Mouse (Mus musculus) spleen, postnatal 14 days (tissue): Measurements from ENCODE around the gene Repin1.

Experiments
- DNase-seq, 2 experiments: peaks; one replicate each; pipeline ENCODE4 v3.0.0; 2021 to 2022; ENCODE audit warnings: low spot score in 2 of 2

Repin1 gene

GRCm38 (mm10) chr6:48626464-48626863 lies 32.8 kb downstream of the Repin1 start, which contains the start of gene AI854703:
TSS of gene AI854703 (plus strand) at chr6:48626764.
- DNase-seq = no peak

DNA sequence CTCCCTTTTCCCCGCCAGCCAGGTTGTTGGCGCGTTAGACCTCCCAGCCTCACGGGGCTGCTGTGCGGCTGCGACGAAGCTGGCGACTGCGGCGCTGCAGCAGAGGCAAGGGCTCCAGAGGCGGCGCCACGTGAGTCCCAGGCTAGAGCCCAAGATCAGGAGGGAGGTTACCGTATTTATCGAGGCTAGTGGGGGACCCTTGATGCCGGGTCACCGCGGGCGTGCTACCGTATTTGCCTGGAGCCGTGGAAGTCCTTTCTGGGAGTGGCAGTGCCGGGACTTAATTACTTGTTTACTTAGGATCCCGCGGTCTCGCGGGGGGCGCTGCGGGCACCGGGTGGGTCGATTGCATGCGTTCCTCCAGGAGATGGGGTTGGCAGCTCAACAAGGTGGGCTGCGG lies 33.3 kb downstream of the Repin1 start:
- no peak for DNase-seq

DNA sequence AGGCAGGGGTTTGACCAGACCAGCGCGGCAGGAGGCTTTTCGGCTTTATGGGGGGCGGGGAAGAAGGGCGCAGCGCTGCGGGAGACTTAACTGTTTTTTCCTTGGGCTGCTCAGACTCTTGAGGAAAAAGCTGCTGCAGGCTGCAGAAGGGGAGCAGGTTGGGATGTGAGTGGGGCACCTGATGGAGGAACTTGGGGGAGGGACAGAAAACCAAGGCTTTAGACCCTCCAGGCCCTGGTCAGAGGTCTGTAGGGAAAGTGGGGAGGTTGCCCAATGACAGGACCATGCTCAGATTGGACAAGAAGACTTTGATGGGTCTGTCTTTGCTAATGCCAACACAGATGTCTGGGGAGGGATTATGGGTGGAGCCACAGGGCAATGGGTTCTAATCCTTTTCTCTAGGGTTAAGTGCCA lies 33.8 kb downstream of the Repin1 start:
- DNase-seq = no peak

DNA sequence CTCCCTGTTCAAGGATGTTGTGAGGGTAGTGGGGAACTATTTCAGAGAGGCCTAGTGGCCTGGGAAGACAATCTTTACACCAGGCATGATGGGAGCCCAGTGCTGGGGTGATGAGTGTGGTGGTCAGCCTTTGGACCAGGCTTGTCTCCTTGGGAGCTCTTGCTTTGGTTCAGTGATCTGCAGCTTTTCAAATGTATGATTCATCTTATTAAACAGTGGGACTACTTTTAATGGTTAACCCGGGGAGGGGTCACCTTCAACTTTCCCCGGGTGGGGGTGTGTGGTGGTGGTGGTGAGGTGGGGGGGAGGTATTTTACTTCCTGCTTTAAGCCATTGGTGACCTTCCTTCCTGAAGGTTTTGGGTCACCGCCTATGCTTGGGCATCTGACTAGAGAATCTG lies 34.7 kb downstream of the Repin1 start:
- DNase-seq = no peak

- peak in 1 of 2 experiments; percentile 20 for DNase-seq
These were observed 35.4 kb downstream of the Repin1 start for GRCm38 (mm10) chr6:48628808-48629660.

GRCm38 (mm10) chr6:48629661-48630034 lies 36.0 kb downstream of the Repin1 start:
- no peak for DNase-seq

DNA sequence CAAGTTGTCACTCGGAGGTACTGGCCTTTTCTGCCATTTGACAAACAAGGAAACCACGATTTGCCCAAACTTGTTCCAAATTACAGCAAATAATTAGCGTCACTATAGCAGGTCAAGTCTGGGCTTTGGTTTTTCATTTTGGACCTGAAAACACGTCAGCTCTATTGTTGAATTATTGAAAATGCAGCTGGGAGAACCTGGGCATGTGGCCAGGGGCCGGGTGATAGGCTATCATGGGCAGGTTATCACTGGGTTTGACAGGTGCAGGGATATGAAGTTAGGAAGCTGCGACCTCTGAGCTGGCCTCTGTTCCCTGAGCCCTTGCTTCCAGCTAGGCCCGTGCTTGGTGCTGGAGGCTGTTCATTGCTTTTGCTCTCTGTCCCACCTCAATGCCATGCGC lies 37.1 kb downstream of the Repin1 start:
- no peak for DNase-seq

- DNase-seq = no peak
These were observed 41.4 kb downstream of the Repin1 start for GRCm38 (mm10) chr6:48635105-48635504.

DNA sequence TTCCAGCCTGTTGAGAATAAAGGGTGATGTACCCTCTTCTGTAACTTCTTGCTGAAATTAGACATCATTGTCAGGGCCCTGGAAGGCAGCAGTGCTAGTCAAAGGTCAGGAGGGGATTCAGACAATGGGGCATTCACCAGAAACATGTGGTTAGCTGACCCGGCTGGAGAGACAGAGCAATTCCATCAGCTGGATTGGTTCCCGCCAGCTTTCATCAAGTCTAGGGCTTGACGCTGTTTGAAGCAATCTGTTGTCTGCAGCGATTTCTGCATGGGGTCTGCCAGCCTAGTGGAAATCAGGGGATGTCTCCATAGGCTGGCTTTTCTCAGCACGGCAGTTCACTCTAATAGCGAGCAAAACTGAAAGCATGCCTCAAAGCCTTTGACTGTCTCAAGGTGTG lies 42.8 kb downstream of the Repin1 start:
- no peak for DNase-seq

- no peak for DNase-seq
These were observed 44.3 kb downstream of the Repin1 start for GRCm38 (mm10) chr6:48637811-48638500.

GRCm38 (mm10) chr6:48638553-48638952 lies 44.9 kb downstream of the Repin1 start:
- no peak for DNase-seq

DNA sequence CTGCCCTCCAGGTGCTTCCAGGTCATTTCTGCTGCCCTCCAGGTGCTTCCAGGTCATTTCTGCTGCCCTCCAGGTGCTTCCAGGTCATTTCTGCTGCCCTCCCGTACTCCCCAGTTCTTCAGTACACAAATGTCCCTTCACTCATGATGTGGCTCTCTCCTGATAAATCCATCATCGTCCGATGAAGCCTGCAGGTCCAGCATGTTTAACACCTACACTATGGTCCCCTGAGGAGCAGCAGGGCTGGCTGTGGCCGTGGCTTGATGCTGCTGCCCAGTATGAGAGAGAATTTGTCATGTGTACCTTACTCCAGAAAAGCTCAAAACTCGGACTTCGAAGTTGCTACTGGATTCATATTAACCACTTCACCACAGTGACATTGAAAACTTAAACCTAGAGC lies 47.7 kb downstream of the Repin1 start:
- no peak for DNase-seq

GRCm38 (mm10) chr6:48642764-48643292 lies 49.1 kb downstream of the Repin1 start:
- no peak for DNase-seq

- peak; percentile 43 to 62 for DNase-seq
These were observed 52.1 kb downstream of the Repin1 start for GRCm38 (mm10) chr6:48645660-48646308.

DNA sequence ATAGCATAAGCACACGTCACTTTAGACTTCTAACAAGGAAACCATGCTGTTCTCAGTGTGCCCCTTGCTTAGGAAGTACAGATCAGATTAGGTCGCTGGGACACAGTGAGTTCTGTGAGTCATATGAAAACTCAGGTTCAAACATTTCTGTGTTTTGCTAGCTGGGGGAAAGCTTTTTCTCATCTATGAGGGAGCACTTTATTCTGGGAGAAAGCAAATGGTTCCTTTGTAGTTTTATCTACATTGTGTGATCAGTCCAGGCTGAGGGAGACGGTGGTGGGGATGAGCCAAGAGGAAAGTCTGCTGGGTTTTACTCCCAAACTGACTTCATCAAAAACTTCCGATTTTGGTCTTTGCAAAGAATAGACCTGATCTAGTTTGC lies 52.6 kb downstream of the Repin1 start:
- DNase-seq = no peak

- peak; percentile 55 to 66 for DNase-seq
These were observed 53.3 kb downstream of the Repin1 start, which contains the start of gene Gimap8 for GRCm38 (mm10) chr6:48646995-48647394. TSS of gene Gimap8 (plus strand) at chr6:48647234.

GRCm38 (mm10) chr6:48647611-48648010 lies 53.9 kb downstream of the Repin1 start:
- DNase-seq = no peak
